Mouse (Mus musculus) testis, postnatal 10 days (tissue): ENCODE results near the gene Hs3st3b1.

Experiments used
- DNase-seq: peaks from one replicate; pipeline ENCODE4 v3.0.0; 2021; ENCODE audit warnings: low spot score

The Hs3st3b1 gene

DNA sequence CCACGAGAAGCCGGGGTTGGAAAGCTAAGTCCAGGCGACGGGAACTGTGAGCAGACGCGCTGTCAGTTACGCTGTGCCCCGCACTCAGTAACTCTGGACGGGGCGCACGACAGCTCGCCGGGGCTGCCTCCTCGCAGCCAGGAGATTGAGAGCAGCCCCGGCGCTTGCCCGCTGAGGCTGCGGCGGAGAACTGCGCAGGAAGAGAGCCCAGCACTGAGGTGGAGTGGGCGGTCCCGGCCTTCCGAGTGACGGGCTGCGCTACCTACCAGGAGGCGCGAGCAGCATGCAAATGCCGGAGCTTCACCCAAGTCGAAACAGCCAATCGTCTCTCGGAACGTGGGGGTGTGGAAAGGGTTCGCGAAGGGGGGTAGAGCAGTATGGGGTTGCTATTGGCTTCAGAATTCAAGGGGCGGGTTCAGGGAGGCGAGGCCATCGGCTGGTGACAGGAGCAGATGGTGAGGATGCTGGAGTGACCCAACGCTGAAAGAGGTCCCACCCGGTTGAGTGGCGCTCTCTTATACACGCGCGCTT is at the start of gene Hs3st3b1:
Gene Hs3st3b1, minus strand, starts transcription at position 200 of the 531 bp plus-strand sequence.
- DNase-seq = peak; percentile 91

- no peak for DNase-seq
Measured at GRCm38 (mm10) chr11:63971462-63971861, 49.4 kb upstream of the Hs3st3b1 start.

GRCm38 (mm10) chr11:63970818-63971217 is 48.7 kb upstream of the Hs3st3b1 start:
- DNase-seq = no peak

DNA sequence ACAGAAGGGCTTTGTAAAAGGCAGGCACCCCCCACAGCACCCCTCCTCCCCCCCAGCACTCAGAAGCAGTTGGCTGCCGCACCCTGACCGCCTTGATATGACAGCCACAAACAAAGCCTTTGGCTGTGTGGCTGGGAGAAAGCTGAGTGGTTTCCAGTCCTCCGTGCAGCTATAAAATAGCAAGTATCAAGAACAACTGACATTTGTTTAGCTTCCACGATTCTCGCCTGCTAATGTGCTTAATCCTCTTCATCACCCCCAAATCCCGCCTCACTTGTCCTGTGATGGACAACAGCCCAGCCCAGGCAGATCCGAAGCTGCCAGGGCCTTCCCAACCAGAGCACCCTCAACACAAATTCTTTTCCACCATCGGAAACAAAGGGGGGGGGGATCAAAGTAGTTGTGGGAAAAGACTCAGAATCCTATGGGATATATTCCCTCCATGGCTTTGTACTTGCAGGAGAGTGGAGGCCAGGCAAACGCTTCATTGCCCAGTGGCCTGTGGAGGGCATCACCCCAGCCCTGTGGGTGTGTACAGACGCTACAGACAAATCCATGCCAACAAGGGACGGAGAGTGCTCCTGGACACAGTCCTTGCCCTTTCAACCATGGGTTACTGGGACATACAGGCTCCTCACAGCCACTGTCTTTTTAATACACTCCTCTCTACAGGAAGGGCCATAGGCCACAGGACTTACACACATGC is 47.3 kb upstream of the Hs3st3b1 start:
- no peak for DNase-seq

GRCm38 (mm10) chr11:63968388-63969035 is 46.4 kb upstream of the Hs3st3b1 start:
- DNase-seq = no peak

GRCm38 (mm10) chr11:63967641-63968387 is 45.7 kb upstream of the Hs3st3b1 start:
- no peak for DNase-seq

- DNase-seq = no peak
Measured at GRCm38 (mm10) chr11:63965437-63965836, 43.3 kb upstream of the Hs3st3b1 start.

GRCm38 (mm10) chr11:63957207-63957606 is 35.1 kb upstream of the Hs3st3b1 start:
- DNase-seq = no peak

DNA sequence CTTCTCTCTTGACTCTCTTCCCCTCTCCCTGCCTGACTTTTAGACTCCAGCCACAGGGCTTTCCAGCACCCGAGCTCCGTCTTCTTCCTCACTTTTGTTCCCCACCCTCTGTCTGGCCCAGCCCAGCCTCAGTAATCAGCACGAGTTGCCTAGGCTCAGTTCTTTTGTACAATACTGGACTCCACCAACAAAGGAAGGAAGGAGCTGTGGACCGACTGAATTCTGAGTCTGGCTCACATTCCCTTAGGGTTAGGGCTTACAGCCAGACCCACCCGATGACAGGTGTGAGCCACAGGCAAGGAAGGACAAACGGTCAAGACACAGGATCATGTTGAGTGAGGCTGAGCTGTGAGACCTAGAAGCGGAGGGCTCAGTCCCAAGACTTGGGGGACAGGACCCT is 34.7 kb upstream of the Hs3st3b1 start:
- DNase-seq = no peak

DNA sequence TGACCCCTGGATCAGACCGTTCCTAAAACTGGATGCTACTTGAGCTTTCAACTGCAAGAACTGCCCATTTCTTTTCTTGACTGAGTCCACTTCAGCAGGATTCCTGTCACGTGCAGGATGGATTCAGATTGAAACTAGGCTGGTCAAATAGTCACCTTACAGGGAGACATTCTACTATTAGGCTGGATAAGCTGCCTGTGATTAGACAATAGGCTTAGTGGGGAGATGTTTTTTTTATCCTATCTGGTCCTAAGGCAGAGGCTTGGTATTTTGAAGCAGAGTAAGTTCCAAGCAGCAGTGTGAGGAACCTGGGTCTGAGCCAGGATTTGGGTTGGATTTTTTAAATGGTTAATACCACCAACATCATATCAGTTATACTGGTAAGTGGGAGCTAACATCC is 31.8 kb upstream of the Hs3st3b1 start:
- DNase-seq = no peak

DNA sequence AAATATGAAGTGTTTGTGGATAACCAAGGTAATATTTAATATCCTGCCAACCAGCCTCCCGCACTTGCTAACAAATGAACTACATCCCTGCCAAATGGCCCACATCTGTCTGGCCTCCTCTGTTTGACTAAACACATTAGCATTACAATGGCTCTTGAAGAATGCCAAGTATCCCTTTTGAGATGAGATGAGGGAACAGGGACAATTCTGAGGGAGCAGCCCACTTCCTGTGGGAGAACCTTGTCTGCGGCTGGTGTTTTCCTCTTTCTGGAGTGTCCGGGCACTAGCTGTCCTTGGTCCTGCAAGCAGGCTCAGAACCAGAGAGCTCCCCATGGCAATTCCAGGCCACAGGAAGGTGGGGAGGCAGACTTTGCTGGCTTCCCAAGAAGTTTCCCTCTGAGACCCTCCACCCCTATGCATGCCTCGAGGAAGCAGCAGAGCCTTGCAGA is 30.7 kb upstream of the Hs3st3b1 start:
- no peak for DNase-seq

GRCm38 (mm10) chr11:63951831-63952631 is 29.9 kb upstream of the Hs3st3b1 start:
- DNase-seq = peak; percentile 59

DNA sequence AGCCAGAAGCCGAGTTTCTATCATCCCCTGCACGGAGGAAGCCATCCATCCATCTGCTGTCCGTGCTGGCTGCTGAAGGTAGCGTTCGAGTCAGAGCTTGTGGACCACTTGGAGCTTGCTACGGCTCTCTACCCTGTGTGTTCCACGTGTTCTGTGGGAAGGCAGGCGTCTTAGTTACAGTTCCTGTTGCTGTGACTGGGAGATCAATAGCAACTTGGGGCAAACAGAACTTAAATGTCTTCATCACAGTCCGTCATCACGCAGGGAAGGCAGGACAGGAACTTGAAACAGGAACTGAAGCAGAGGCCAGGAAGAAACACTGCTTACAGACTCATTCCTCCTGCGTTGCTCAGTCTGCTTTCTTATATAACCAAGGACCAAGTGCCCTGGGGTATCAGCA is 26.3 kb upstream of the Hs3st3b1 start:
- no peak for DNase-seq

GRCm38 (mm10) chr11:63947024-63947423 is 24.9 kb upstream of the Hs3st3b1 start:
- no peak for DNase-seq

GRCm38 (mm10) chr11:63943947-63944346 is 21.9 kb upstream of the Hs3st3b1 start:
- no peak for DNase-seq

- DNase-seq = no peak
Measured at GRCm38 (mm10) chr11:63943268-63943890, 21.3 kb upstream of the Hs3st3b1 start.

DNA sequence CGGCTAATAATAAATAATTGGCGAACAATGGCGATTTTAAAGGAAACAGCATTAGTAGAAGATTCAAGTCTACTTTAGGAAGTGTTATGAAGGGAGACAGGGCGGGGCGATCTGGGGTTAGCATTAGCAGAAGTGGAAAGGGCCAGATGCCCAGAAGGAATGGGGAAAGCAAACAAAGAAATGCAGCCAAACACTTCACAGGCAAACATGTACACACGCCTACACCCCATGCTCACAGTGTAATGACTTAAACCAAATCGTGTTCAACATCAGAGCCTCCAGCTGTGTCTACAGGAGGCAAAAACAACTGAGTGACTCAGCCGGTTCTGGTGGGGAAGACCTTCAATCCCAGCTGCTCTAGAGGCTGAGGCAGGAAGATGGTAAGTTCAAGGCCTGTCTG is 20.1 kb upstream of the Hs3st3b1 start:
- no peak for DNase-seq

DNA sequence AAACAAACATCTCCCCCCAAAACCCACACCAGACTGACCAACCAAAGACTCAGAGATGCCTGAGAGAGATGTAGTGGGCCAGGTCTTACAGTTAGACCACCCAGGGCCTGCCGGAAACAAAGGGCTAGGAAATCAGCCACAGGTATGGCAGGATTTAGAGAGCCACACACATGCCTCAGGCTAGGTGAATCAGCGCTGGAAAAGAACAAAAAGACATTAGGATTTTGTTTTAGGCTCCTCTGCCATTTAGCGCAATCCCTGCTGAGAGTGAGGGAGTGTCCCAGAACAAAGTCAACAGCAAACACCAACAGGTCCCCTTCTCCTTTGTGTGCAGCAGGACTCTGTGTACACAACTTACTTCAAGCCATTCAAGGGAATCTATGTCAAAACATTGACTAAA is 14.6 kb upstream of the Hs3st3b1 start:
- DNase-seq = no peak

- no peak for DNase-seq
Measured at GRCm38 (mm10) chr11:63926901-63927300, 4.8 kb upstream of the Hs3st3b1 start.

- peak; percentile 89 for DNase-seq
Measured at GRCm38 (mm10) chr11:63925161-63925582, 3.1 kb upstream of the Hs3st3b1 start.

- peak; percentile 72 for DNase-seq
Measured at GRCm38 (mm10) chr11:63924286-63924930, 2.3 kb upstream of the Hs3st3b1 start.
